Mouse (Mus musculus) neural tube, postnatal 0 days (tissue): ENCODE measurements around the gene Prickle4. TPM values are rescaled to one million over a fixed set of nuclear protein-coding genes. Genes with fewer than 3 reads are reported as not detected.

Experiments used
- polyA plus RNA-seq: library from polyadenylated mRNA; unstranded; fragments of >200 nt; fragmentation: Nextera tagmentation; extraction: Ambion mirVana; gene quantifications from 2 replicates; pipeline ENCODE4 v1.2.1, GENCODE M21; 2015

The Prickle4 gene
- 1.4 and 2.4 TPM in 2 replicates for polyA plus RNA-seq

GRCm38 (mm10) chr17:47694503-47695336 is at the start of gene Prickle4:
Gene Prickle4 (minus strand): TSS chr17:47694736.

GRCm38 (mm10) chr17:47736856-47737255 is 42.3 kb upstream of the Prickle4 start, which contains the start of gene Tfeb:
Gene Tfeb (plus strand): TSS chr17:47737030.

GRCm38 (mm10) chr17:47726566-47726965 is 32.0 kb upstream of the Prickle4 start, which contains the start of gene Pgc:
Gene Pgc (plus strand): TSS chr17:47726842.

GRCm38 (mm10) chr17:47694442-47694502 is 264 bp downstream of the Prickle4 start, which contains the start of gene Gm21981:
Gene Gm21981 (minus strand): TSS chr17:47694455.

GRCm38 (mm10) chr17:47688608-47689575 is 5.6 kb downstream of the Prickle4 start, which contains the start of gene Frs3:
Gene Frs3 (plus strand): TSS chr17:47689030.

GRCm38 (mm10) chr17:47688344-47688607 is 6.3 kb downstream of the Prickle4 start, which contains the start of gene Tomm6:
Gene Tomm6 (minus strand): TSS chr17:47688386.

Other genes with a start within 250 kb of the Prickle4 start
- gene Taf8, start 192.4 kb downstream of the Prickle4 start, polyA plus RNA-seq: 14.1 and 15.8 TPM in 2 replicates
- gene Ccnd3, start 189.7 kb downstream of the Prickle4 start, polyA plus RNA-seq: 90.0 and 95.2 TPM in 2 replicates
- 26.5 and 28.5 TPM in 2 replicates for gene Bysl, start 83.2 kb downstream of the Prickle4 start, polyA plus RNA-seq
- 26.2 and 28.7 TPM in 2 replicates for gene Med20, start 83.2 kb downstream of the Prickle4 start, polyA plus RNA-seq
- gene Gm20517, start 83.1 kb downstream of the Prickle4 start, polyA plus RNA-seq: 2.8 and 3.3 TPM in 2 replicates
- gene Usp49, start 64.0 kb downstream of the Prickle4 start, polyA plus RNA-seq: 6.2 and 6.9 TPM in 2 replicates
- gene Tomm6, start 6.3 kb downstream of the Prickle4 start, polyA plus RNA-seq: 344 and 393 TPM in 2 replicates
- 68.5 and 73.2 TPM in 2 replicates for gene Frs3, start 5.7 kb downstream of the Prickle4 start, polyA plus RNA-seq
- gene Gm21981, start 281 bp downstream of the Prickle4 start, polyA plus RNA-seq: 1.2 and 1.5 TPM in 2 replicates
- 0.33 and 0.36 TPM in 2 replicates for gene Pgc, start 32.1 kb upstream of the Prickle4 start, polyA plus RNA-seq
- gene Tfeb, start 42.3 kb upstream of the Prickle4 start, polyA plus RNA-seq: 7.9 and 9.6 TPM in 2 replicates
- gene Mdfi, start 140.0 kb upstream of the Prickle4 start, polyA plus RNA-seq: 1.6 and 1.8 TPM in 2 replicates
- gene Foxp4, start 229.9 kb upstream of the Prickle4 start, polyA plus RNA-seq: 32.4 and 36.5 TPM in 2 replicates